Mouse (Mus musculus) megakaryocyte, embryonic 14.5 days (primary cell): ENCODE measurements at regions not wholly inside any gene's neighbourhood (a gene's known extent, or its start where the extent isn't known, plus 50 kb on each side); places are given as distances from the start of the nearest gene placed in this dataset.

Experiments
- FLI1 ChIP-seq: IDR thresholded peaks from 2 replicates; pipeline ENCODE4 v1.6.1; 2012; ENCODE audit warnings: low read length, inconsistent platforms, mixed read lengths
- GATA1 ChIP-seq: IDR thresholded peaks from 3 replicates; pipeline ENCODE4 v1.6.1; 2012; ENCODE audit warnings: mixed read lengths, low read length, inconsistent platforms, borderline replicate concordance

DNA sequence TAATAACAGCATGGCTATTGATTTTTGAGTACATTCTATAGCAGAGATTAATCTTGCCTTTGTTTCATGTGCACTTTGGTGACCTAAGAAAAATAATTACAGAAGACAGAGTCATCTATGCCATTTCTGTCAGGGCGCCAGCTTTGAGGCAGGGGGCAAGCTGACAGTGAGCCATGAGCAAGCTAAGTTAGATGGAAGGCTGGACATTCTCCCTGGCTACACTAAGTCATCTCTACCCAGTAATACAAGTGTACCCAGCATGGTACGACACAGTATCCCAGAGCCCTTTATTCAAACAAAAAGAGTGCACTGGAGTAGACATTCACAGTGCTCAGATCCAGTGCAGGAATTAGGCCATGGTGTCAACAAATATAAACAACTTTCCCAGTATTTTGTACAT is 549.6 kb upstream of the Lcorl start:
- TF ChIP-seq GATA1: no peak
- no peak for TF ChIP-seq FLI1
